Mouse (Mus musculus) urinary bladder, postnatal 4 days (tissue): ENCODE results near the gene Ctdspl.

Source experiments
- DNase-seq, 2 experiments: peaks; one replicate each; pipeline ENCODE4 v3.0.0; 2021 to 2022; ENCODE audit warnings: low spot score in 2 of 2

The Ctdspl gene

DNA sequence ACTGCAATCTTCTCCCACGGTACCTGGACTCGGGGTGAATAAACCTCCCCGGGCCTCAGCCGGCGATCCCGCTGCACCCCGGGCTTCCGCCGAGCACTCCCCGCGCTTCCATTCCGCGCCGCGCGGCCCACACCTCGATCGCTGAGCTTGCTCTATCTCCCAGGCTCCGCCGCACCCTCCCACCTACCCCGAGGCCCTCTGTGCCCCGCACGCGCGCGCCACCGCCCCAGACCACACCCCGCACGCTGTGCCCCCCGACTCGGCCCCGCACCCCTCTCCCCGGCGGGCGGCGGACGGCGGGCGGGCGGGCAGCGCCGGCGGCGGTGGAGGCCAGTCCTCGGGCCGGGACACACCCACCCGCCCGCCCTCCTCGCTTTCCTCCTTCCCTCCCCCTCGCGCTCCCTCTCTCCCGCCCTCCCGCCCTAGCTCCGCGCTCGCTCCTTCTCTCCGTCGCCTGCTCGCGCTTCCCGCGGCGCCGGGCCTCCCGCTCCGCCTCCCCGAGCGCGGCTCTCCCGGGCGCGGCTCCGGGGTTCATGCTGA is at the start of gene Ctdspl:
Ctdspl (plus strand) TSS at position 343 of the 540 bp plus-strand sequence.
- DNase-seq, result peak in 1 of 2 experiments; percentile 57

DNA sequence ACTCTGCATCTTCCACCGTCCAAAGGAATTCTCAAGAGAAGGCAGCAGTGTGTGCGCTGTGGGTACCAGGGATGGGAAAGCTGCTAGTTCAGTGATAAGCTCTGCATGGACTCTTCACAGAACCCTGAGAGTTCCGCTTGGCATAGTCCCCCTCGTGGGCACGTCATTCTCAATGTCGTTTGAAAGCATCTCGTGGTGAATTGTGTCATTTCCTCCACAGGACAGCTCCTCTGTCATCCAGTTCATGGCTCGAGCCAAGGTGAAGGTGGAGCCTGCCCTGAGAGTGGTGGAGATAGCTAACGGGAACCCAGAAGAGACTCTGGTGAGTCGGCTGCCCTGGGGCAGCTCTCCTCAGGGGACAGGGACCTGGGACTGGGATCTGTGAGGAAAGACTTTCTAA is 49.4 kb upstream of the Ctdspl start:
- DNase-seq, result no peak

DNA sequence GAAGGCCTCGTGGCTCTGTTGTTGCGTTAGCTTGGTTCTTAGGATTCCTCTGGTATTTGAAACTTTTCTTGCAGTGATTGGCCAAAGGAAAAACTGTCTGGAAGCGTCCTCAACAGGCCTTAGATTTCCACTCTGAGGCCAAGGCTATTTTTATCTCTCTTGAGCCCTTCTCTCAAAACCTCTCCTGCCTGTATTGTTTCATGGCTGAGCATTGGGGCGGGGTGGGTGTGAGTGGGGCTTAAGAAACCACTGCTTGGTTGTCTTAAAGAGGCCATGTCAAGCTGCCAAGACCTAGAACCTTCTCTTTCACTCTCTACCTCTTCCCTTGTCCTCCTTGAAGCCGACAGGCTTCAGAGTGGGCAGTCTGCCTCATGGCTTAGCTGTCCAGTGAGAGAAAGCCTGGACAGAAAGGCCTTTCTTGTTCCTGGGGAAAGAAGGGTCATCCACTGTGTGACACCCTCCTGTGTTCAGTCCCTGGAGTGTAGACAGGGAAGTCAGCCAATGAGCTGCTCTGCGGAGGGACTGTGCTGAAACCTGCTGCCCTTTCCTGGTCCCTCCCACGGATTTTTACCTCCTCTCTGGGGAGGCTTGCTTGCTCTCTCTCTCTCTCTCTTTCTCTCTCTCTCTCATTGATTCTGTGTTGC is 48.8 kb upstream of the Ctdspl start:
- DNase-seq, result no peak

DNA sequence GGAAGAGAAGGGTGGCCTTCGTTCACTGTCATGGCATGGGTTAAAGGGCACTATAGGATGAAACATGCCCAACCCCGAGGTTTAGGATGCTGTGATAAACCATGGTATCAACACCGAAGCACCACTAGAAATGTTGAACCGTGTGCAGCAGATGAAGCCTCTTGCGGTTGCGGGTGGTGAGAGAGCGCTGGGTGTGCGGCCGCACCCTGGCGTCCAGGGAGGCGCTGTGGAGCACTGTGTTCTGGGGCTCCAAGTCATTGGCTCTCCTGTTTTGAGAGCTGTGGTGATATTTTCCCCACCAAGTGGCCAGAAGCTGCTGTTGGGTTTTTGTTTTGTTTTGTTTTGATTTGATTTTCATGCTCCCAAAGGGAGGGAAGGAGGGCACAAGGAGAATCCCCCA is 47.7 kb upstream of the Ctdspl start:
- DNase-seq, result no peak

DNA sequence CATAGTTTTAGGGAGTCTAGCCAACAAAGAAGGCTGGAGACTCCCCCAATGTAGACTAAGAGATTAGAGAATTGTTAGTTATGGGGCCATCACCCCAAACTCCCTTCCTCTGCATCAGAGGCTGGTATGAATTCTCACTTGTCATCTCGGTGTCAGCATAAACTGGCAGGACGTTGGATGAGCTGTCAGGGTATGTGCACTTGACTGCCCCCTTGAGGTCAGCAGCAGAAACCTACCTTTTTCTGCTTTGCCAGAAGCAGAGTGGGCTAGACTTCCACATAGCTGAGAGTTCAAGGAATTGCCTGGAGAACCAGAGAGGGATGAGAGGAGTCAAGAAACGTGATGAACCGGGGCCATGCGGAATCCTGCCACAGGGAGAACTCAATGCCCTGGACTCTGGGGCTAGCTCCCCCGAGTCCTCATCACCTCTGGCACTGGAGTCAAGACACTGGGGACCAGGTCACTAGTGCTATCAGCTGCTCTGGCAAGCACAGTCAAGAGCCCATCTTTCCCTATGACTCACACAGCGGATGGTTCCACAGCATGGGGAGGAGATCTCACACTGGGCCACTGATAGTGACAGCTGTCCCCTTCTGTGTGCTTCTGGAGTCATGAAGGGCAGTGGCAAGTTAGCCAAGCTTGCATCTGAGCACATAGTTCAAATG is 44.8 kb upstream of the Ctdspl start:
- no peak for DNase-seq

DNA sequence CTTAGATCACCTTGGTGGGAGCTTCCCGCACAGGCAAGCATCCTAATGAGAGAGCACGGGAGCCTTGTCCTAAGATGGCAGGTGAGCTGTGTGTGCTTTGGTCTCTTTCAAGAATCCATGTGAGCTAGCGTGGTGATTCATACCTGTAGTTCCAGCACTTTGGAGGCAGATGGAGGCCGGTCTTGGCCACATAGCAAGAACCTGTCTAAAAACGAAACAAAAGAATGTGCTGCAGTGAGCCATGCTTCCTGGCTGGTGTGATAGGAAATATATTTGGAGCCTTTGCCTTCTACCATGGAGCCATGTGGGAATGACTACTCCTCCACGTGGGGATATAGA is 44.3 kb upstream of the Ctdspl start:
- no peak for DNase-seq

DNA sequence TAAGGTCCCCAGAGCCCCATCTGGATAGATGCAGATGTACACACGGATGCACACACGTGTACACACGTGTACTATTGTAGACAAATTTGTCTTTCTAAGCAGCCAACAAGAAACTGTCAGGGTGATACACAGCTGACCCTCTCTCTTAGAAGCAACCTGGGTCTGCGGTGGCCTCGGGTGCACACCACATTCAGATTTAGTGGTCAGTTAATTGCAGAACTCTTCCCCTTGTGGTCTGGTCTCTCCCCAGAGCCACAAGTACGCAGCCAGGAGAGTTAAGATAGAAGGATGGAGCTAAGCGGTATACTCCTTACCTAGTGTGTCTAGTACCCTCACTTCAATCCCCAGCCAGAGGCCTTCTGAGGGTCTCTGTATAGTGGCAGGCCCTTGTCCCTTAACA is 43.1 kb upstream of the Ctdspl start:
- no peak for DNase-seq

DNA sequence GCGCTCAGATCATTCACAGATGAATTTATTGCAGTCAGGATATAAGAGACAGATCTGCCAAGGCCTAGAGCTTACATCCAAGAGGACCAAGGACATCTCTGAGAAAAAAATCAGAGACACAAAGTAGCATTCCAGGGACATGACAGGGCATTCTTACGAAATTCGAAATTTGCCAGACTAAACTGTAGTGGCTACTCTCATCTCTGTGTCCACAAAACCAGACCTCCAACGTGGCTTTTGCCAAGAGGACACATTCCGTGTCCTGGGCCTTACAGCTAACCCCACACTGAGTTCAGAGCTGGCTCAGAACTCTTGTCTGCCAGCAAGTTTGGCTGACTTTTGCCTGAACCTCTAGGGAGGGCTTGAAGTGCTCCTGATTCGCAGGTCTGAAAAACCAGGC is 40.5 kb upstream of the Ctdspl start:
- DNase-seq, result no peak

DNA sequence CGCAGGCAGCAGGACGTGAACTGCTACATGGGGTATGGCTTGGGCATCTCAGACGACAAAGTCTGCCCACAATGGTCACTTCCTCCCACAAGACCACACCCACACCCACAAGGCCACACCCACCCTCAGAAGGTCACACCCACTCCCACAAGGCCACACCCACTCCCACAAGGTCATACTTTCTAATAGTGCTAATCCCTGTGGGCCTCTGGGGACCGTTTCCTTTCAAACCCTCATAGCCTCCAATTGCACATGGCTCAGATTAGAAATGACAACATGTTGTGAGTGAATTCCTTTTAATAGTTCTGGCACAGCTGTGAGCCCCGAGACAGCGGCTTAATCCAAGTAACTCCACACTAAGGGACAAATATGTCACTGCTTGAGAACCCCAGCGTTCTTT is 39.1 kb upstream of the Ctdspl start:
- DNase-seq, result no peak

DNA sequence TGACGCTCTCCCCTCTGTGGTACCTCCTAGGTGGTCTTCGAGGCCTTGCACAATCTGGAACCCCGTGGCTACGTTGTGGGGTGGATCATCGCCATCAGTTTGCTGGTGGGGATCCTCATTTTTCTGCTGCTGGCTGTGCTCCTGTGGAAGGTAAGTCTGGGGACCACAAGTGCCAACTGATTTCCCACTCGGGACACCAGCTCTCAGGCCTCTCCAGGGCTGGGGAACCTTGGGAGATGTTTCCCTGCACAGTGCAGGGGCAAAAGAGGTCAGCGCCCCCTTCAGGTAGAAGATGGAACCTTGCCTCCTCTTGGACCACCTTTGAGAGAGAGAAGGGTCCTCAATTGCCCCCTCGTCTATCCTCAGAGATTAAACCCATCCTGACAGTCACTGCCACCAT is 38.5 kb upstream of the Ctdspl start:
- DNase-seq, result no peak

DNA sequence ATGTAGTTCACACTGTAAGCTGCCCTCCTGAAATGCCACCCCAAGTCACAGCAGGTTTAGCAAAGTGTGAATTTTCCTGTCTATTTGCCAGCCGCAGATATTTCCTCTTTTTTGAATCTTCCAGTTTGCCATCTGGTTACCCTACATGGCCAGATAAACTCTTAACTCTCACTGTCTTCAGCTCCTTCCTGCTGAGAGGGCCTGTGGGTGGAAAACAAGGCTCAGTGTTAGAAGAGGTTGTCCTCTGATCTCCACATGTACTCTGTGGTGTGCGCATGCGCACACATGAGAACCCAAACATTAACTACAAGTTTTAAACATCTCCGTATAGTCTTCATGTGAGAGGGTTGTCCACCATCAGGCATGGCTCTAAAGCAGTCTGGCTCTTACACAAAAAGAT is 36.1 kb upstream of the Ctdspl start:
- DNase-seq, result no peak

DNA sequence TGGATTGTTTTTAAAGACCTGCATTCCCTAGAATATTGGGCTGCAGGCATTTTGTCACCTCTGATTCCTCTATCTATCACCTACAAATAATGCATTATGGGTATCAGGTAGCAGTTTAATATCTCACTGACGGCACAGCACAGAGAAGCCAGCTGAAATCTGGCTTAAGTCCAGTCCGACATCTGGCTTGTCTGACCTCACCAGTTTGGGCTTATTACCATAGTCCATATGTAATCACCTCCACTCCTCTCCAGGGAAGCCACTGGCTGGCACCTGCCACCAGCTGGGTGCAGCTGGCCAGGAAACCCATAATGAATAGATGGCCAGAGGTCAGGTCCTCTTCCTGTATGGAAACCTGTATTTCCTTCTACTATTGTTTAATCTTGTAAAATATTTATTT is 35.6 kb upstream of the Ctdspl start:
- DNase-seq, result no peak

DNA sequence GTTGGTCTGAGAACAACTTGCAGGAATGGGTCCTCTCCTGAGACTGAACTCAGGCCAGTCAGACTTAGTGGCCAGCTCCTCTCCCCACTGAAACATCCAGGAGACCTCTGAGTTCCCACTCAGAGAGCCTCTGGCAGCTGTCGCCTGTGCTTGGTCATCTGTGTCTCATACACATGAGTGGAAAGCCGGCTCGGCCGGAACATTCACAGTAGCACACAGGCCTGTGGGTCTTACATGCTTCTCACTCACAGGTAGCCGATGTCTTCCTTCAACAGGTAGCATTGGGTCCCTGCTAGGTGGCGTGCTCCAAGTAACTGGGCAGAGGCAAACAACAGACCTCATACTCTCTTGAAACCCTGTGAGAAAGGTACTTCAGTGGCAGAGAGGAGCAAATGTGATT is 35.2 kb upstream of the Ctdspl start:
- DNase-seq, result no peak

DNA sequence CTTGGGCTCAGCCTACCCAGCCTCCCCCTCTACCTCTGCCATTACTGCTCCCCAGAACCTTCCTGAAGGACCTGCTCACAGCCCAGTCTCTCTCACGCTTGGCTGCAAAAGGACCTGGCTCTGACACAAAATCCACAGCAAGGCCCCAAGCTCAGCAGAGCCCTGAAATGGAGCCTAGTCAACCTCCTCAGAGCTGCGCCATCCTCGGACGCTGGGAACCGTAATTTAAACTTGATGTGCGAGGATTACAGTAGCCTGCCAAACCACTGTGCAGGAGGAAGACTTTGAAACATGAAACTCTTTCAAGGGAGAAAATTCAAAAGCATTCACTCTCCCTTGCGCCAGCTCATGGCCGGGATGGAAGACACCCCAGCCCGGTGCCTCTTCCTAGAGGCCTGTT is 34.7 kb upstream of the Ctdspl start:
- no peak for DNase-seq

DNA sequence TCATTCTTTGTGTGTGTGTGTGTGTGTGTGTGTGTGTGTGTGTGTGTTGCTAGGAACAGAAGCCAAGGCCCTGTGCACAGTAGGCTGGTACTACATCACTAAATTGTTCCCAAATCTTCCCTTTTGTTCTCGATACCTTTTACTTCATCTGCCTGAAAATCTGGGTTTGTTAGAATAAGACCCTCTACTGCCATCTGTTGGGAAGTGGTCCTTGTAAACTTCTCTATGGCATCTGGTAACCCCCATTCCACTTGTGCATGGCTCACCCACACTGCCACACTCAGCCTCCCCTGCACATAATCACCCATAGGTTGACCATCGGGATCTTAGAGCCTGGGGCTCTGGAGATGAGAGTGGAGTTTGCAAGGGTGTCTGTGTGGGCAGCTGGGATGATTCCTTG is 31.2 kb upstream of the Ctdspl start:
- no peak for DNase-seq

DNA sequence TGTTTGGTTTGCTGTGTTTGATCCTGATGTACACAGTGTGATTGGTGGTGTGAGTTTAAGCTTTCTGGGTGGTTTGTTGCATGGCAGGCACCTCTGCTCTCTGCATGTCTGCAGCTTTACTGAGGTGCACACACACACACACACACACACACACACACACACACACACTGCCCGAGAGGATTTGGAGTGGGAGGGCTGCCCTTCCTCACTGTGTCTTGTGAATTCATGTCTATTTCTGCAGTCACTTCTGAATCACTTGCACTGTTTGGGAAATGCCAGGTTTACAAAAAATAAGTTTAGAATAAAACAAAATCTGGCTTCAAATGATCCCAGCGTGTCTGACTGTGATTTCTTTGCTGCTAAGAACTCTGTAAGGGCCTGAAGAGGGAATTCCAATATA is 25.6 kb upstream of the Ctdspl start:
- DNase-seq, result no peak

DNA sequence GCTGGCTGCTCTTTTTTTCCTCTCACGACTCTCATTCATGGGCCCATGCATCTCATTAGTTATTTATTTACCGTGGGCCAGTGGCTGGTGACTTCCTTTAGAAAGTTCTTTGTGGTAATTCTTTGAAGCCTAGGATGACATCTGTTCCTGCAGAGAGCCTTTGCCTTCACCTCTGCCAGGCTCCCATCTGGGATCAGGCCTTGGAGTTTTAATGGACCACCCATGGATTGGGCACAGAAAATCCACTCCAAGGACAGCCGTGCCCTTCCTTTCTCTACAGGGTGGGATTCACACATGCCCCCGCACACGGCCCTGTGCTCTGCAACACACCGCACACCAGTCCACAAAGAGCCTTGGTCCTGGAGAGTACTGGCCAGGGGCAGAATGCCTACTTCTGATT is 24.3 kb upstream of the Ctdspl start:
- no peak for DNase-seq

DNA sequence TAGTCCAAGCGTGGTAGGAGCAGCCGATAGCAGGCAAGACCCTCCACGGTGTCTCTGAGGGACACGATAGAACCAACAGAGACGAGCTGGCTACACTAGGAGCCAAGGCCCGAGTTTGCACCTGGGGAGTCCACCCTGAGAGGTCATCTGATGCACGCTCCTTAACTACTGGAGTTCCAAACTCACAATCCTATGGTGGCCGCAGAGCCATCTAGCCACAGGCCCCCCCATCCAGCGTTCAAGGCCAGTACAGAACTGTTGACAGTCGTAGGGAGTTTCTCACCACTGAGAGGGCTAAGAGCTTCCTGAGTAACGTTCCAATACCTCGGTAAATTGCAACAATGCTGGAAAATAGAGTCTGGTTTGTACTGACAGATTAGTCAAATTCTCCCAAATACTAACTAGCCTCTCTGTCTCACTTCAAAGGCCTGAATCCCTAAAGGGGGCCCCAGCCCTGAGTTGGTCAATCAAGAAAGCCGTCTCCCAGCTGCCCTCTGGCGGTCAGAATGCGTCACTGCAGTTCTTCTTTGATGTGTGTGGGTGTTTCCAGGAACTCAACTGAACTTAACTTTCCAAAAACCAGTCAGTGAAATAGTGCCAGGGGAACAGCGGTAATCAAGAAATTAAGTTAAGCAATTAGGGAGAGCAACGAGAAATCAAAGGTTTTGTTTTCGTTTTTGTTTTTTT is 18.2 kb upstream of the Ctdspl start:
- DNase-seq, result peak; percentile 79 to 86

DNA sequence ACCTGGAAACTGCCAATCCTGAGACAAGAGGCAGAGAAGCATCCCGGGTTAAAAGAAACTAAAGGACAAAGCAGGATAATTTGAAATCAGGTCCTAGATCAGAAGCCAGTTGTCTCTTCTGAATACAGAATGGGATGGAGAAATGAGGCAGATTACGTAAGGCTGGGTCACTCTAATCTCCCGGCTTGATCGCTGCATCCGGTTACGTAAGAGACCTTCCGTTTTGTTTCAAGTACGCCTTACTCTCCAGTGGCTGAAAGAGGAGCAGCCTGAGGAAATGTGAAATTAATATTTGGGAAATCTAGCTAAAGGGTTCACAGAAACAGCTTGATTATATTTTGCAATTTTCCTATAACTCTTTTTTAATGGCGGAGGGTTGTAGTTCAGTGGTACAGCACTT is 13.2 kb upstream of the Ctdspl start:
- DNase-seq, result no peak

DNA sequence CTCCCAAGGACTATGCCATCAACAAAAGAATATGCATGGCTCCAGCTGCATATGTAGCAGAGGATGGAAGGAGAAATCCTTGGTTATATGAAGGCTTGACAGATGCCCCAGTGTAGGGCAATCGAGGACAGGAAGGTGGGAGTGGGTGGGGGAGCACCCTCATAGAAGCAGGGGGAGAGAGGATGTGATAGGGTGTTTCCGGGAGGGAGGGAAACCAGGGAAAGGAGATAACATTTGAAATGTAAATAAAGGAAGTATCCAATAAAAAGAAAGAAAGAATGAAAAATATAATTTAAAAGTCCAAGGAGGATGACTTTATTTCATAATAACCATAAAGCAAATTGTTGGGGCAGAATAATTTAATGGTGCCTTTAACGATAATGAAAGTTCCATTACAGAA is 12.6 kb upstream of the Ctdspl start:
- no peak for DNase-seq

DNA sequence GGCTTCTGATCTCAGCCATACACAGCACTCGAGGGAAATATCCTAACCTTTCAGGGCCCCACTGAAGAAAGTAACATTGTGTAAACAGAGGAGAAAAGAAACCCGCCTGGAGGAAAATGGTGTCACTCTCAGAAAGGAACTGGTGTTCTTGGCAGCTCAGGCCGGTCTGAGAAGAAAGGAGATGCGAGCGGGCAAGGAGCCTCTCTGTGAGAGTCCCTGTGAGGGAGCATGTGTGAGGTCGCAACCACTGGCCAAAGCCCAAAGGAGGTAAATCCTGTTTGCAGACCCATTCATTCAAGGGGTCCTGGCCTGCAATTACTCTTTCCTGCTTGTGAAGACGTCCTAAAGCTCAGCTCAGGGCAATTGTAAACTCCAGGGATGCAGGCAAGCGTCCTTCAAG is 11.7 kb upstream of the Ctdspl start:
- no peak for DNase-seq

DNA sequence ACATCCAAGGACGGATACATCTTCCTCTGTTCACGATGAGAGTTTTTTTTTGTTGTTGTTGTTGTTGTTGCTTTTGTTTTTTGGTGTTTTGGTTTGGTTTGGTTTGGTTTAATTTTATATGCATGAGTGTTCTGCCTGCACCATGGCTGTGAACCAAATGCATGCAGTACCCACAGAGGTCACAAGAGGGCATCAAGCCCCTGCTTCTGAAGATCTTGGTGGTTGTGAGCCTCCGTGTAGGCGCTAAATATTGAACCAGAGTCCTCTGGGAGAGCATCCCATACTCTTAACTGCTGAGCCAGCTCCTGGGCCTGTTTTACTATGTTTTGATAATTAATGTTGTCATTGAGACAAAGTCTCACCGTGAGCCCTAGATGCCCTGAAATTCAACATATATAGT is 11.0 kb upstream of the Ctdspl start:
- DNase-seq, result no peak

DNA sequence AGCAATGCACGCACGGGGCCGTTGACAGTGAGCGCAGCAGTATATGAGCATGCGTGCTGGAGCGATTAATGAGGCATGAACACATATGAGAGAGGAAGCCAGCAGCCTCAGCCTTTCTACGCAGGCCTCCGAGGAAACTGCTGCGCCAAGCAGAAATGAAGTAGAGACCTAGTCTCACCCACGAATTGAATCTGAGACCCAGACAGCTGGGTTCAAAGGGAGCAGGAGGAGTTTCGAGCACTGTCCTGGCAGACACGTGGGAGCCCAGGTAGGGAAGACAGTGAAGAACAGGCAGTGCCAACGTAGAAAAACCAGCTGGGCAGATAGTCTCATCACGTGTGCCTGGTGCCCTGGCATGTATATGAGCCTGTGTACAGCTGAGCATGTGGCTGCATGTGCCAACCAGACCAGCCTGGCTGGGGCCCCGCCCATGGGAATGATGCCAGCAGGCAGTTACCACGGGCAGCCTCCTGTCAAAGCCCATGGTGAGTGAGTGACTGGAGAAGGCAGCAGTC is 6.5 kb upstream of the Ctdspl start:
- peak; percentile 61 to 71 for DNase-seq
